In the genomic region with DNA sequence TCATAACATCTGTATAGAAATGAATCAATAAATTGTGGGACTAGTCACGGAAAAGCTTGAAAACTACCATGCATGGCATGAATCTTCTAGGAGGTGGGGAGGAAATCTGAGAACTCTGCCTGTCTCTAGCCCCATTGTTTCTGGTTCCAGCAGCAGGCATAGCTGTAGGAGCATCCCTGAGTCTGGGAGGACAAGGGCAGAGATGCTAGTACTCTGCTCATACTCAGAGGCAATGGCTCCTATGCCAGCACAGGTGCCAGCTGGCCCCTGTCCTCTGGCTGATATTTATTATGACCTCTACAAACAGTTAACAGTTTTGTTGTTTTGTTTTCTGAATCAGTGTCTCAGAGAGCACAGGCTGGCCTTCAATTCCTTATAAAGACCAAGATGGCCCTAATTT, we compare ENCODE assay signal across 24 mouse cellular contexts. TPM values are rescaled to one million over a fixed set of nuclear protein-coding genes. Genes with fewer than 3 reads are reported as not detected.
"Had no signal": no experiment of that assay in that cellular context is flagged by ENCODE, and none has a peak within 500 bp of the region (broad histone marks: within the 10 kb centered on the region; RNA-seq: fewer than 3 reads in every experiment).

No protein-coding gene starts in this region.

- H3K9ac ChIP-seq: neural tube, embryonic 13.5 days; neural tube, embryonic 15.5 days; stomach, embryonic 15.5 days had no signal

- H3K27ac ChIP-seq: neural tube, embryonic 13.5 days; neural tube, embryonic 15.5 days; stomach, embryonic 15.5 days; stomach, postnatal 0 days had no signal

- H3K36me3 ChIP-seq: neural tube, embryonic 13.5 days; neural tube, embryonic 15.5 days; stomach, embryonic 15.5 days had no signal

- DNase-seq: retina, postnatal 1 day; right cerebral cortex, postnatal 14 days; right cerebral cortex, postnatal 25 days; right cerebral cortex, postnatal 4 days; spleen, adult 18-20 months; thymus, adult 18-20 months; thymus, adult 2 months; thymus, postnatal 14 days; thymus, postnatal 25 days; thymus, postnatal 36 days; thymus, postnatal 4 days had no signal

- H3K27me3 ChIP-seq: neural tube, embryonic 13.5 days; neural tube, embryonic 15.5 days; stomach, embryonic 15.5 days had no signal

- H3K4me1 ChIP-seq: stomach, embryonic 15.5 days had no signal

- H3K4me3 ChIP-seq: neural tube, embryonic 13.5 days; neural tube, embryonic 15.5 days; stomach, embryonic 15.5 days had no signal

- H3K9me3 ChIP-seq: neural tube, embryonic 13.5 days; neural tube, embryonic 15.5 days; stomach, embryonic 15.5 days had no signal

- H3K4me2 ChIP-seq: neural tube, embryonic 13.5 days; neural tube, embryonic 15.5 days; stomach, embryonic 15.5 days had no signal

RNA-seq across cellular contexts. Expression of gene Galntl5, which starts 16.9 kb away (rescaled TPM):
- total RNA-seq: neutrophil, adult 5-6 weeks had no signal
- polyA plus RNA-seq: neural tube, embryonic 13.5 days; neural tube, embryonic 14.5 days; neural tube, embryonic 15.5 days; small intestine, adult 2 months; spleen, adult 2 months; stomach, embryonic 14.5 days; stomach, embryonic 15.5 days; stomach, embryonic 16.5 days; stomach, postnatal 0 days; thymus, adult 2 months; thymus, postnatal 0 days; urinary bladder, adult 2 months had no signal

RNA-seq across cellular contexts. Expression of gene E130116L18Rik, which starts 58.6 kb away (rescaled TPM):
- total RNA-seq: neutrophil, adult 5-6 weeks had no signal
- polyA plus RNA-seq: neural tube, embryonic 13.5 days; neural tube, embryonic 14.5 days; neural tube, embryonic 15.5 days; small intestine, adult 2 months; spleen, adult 2 months; stomach, embryonic 14.5 days; stomach, embryonic 15.5 days; stomach, embryonic 16.5 days; testis, adult 2 months; thymus, adult 2 months; urinary bladder, adult 2 months had no signal
